Mouse (Mus musculus): ENCODE measurements around the gene Aldh6a1. TPM values are rescaled to one million over a fixed set of nuclear protein-coding genes. Genes with fewer than 3 reads are reported as not detected.

Aldh6a1 gene
- polyA plus RNA-seq, 1 experiment from 2014 or later, result 38.6 TPM

- Histone ChIP-seq H3K4me1 (ENCODE audit: control insufficient read depth, insufficient read depth, low read length) (no peaks in the 10 kb centered on the region), H3K9ac (ENCODE audit: low read depth, low read length) (no peak overlapping the region), H3K4me2 (no peak overlapping the region), H3K27me3 (ENCODE audit: control insufficient read depth, insufficient read depth, low read length) (no peaks in the 10 kb centered on the region), H3K9me3 (replicated peaks; ENCODE audit: control insufficient read depth, low read length) (no peaks in the 10 kb centered on the region), H3K4me3 (ENCODE audit: low read depth, low read length) (no peak overlapping the region), H3K27ac (ENCODE audit: low read depth, low read length) (no peak overlapping the region), H3K36me3 (ENCODE audit: control insufficient read depth, insufficient read depth, low read length) (peaks cover 13% of the 10 kb centered on the region)
- ATAC-seq (replicated peaks; ENCODE audit: insufficient number of reproducible peaks, low FRiP score, low TSS enrichment), result no peak
- WGBS (ENCODE audit: insufficient replicate concordance), result 87% methylated on average over 5 of the region's 5 CpGs
Measured at GRCm38 (mm10) chr12:84461416-84461815, 10.6 kb upstream of the Aldh6a1 start.

- Histone ChIP-seq H3K9ac (ENCODE audit: low read depth, low read length) (no peak overlapping the region), H3K4me2 (no peak overlapping the region), H3K9me3 (replicated peaks; ENCODE audit: control insufficient read depth, low read length) (no peaks in the 10 kb centered on the region), H3K4me1 (ENCODE audit: control insufficient read depth, insufficient read depth, low read length) (no peaks in the 10 kb centered on the region), H3K27ac (ENCODE audit: low read depth, low read length) (no peak overlapping the region), H3K36me3 (ENCODE audit: control insufficient read depth, insufficient read depth, low read length) (peaks cover 13% of the 10 kb centered on the region), H3K27me3 (ENCODE audit: control insufficient read depth, insufficient read depth, low read length) (no peaks in the 10 kb centered on the region), H3K4me3 (ENCODE audit: low read depth, low read length) (no peak overlapping the region)
- WGBS (ENCODE audit: insufficient replicate concordance), result 59% methylated on average over 1 of the region's 1 CpGs
- no peak for ATAC-seq (replicated peaks; ENCODE audit: insufficient number of reproducible peaks, low FRiP score, low TSS enrichment)
Measured at GRCm38 (mm10) chr12:84459845-84460244, 9.0 kb upstream of the Aldh6a1 start.

- Histone ChIP-seq H3K4me2 (no peak overlapping the region), H3K4me3 (ENCODE audit: low read depth, low read length) (no peak overlapping the region), H3K9ac (ENCODE audit: low read depth, low read length) (no peak overlapping the region), H3K9me3 (replicated peaks; ENCODE audit: control insufficient read depth, low read length) (no peaks in the 10 kb centered on the region), H3K27me3 (ENCODE audit: control insufficient read depth, insufficient read depth, low read length) (no peaks in the 10 kb centered on the region), H3K36me3 (ENCODE audit: control insufficient read depth, insufficient read depth, low read length) (peaks cover 11% of the 10 kb centered on the region), H3K27ac (ENCODE audit: low read depth, low read length) (no peak overlapping the region), H3K4me1 (ENCODE audit: control insufficient read depth, insufficient read depth, low read length) (no peaks in the 10 kb centered on the region)
- WGBS (ENCODE audit: insufficient replicate concordance), result 88% methylated on average over 3 of the region's 3 CpGs
- no peak for ATAC-seq (replicated peaks; ENCODE audit: insufficient number of reproducible peaks, low FRiP score, low TSS enrichment)
Measured at GRCm38 (mm10) chr12:84456911-84457310, 6.1 kb upstream of the Aldh6a1 start.

- ATAC-seq (replicated peaks; ENCODE audit: insufficient number of reproducible peaks, low FRiP score, low TSS enrichment), result no peak
- H3K27ac ChIP-seq (ENCODE audit: low read depth, low read length), result peak overlapping the region; percentile 75
- peak overlapping the region; percentile 96 for H3K4me2 ChIP-seq
- H3K27me3 ChIP-seq (ENCODE audit: control insufficient read depth, insufficient read depth, low read length), result no peaks in the 10 kb centered on the region
- H3K36me3 ChIP-seq (ENCODE audit: control insufficient read depth, insufficient read depth, low read length), result no peaks in the 10 kb centered on the region
- H3K9ac ChIP-seq (ENCODE audit: low read depth, low read length), result peak overlapping the region; percentile 79
- H3K9me3 ChIP-seq (replicated peaks; ENCODE audit: control insufficient read depth, low read length), result no peaks in the 10 kb centered on the region
- H3K4me1 ChIP-seq (ENCODE audit: control insufficient read depth, insufficient read depth, low read length), result peaks cover 9% of the 10 kb centered on the region; the same call in 1 of the 2 replicates
- H3K4me3 ChIP-seq (ENCODE audit: low read depth, low read length), result peak overlapping the region; percentile 87
- WGBS (ENCODE audit: insufficient replicate concordance), result under 1% methylated on average over 11 of the region's 11 CpGs
Measured at GRCm38 (mm10) chr12:84451801-84452200, 997 bp upstream of the Aldh6a1 start.

GRCm38 (mm10) chr12:84450351-84450717 is 470 bp downstream of the Aldh6a1 start:
- Histone ChIP-seq H3K27me3 (ENCODE audit: control insufficient read depth, insufficient read depth, low read length) (no peaks in the 10 kb centered on the region), H3K9me3 (replicated peaks; ENCODE audit: control insufficient read depth, low read length) (no peaks in the 10 kb centered on the region), H3K4me3 (ENCODE audit: low read depth, low read length) (peak overlapping the region; percentile 87), H3K4me2 (peak overlapping the region; percentile 90), H3K27ac (ENCODE audit: low read depth, low read length) (peak overlapping the region; percentile 70), H3K36me3 (ENCODE audit: control insufficient read depth, insufficient read depth, low read length) (no peaks in the 10 kb centered on the region), H3K9ac (ENCODE audit: low read depth, low read length) (peak overlapping the region; percentile 74), H3K4me1 (ENCODE audit: control insufficient read depth, insufficient read depth, low read length) (peaks cover 9% of the 10 kb centered on the region; the same call in 1 of the 2 replicates)
- ATAC-seq (replicated peaks; ENCODE audit: insufficient number of reproducible peaks, low FRiP score, low TSS enrichment), result no peak
- WGBS (ENCODE audit: insufficient replicate concordance), result 0% methylated on average over 6 of the region's 6 CpGs

- WGBS (ENCODE audit: insufficient replicate concordance), result 40% methylated on average over 10 of the region's 10 CpGs
- Histone ChIP-seq H3K4me1 (ENCODE audit: control insufficient read depth, insufficient read depth, low read length) (peaks cover 9% of the 10 kb centered on the region; the same call in 1 of the 2 replicates), H3K36me3 (ENCODE audit: control insufficient read depth, insufficient read depth, low read length) (no peaks in the 10 kb centered on the region), H3K27ac (ENCODE audit: low read depth, low read length) (no peak overlapping the region), H3K4me2 (peak overlapping the region; percentile 90), H3K9me3 (replicated peaks; ENCODE audit: control insufficient read depth, low read length) (no peaks in the 10 kb centered on the region), H3K9ac (ENCODE audit: low read depth, low read length) (peak overlapping the region; percentile 74), H3K27me3 (ENCODE audit: control insufficient read depth, insufficient read depth, low read length) (no peaks in the 10 kb centered on the region), H3K4me3 (ENCODE audit: low read depth, low read length) (peak overlapping the region; percentile 87)
- no peak for ATAC-seq (replicated peaks; ENCODE audit: insufficient number of reproducible peaks, low FRiP score, low TSS enrichment)
Measured at GRCm38 (mm10) chr12:84449887-84450286, 917 bp downstream of the Aldh6a1 start.

GRCm38 (mm10) chr12:84448181-84448580 is 2.6 kb downstream of the Aldh6a1 start:
- Histone ChIP-seq H3K9ac (ENCODE audit: low read depth, low read length) (no peak overlapping the region), H3K36me3 (ENCODE audit: control insufficient read depth, insufficient read depth, low read length) (no peaks in the 10 kb centered on the region), H3K9me3 (replicated peaks; ENCODE audit: control insufficient read depth, low read length) (no peaks in the 10 kb centered on the region), H3K27me3 (ENCODE audit: control insufficient read depth, insufficient read depth, low read length) (no peaks in the 10 kb centered on the region), H3K4me3 (ENCODE audit: low read depth, low read length) (no peak overlapping the region), H3K4me2 (no peak overlapping the region), H3K4me1 (ENCODE audit: control insufficient read depth, insufficient read depth, low read length) (peaks cover 9% of the 10 kb centered on the region; the same call in 1 of the 2 replicates), H3K27ac (ENCODE audit: low read depth, low read length) (no peak overlapping the region)
- no peak for ATAC-seq (replicated peaks; ENCODE audit: insufficient number of reproducible peaks, low FRiP score, low TSS enrichment)
- WGBS (ENCODE audit: insufficient replicate concordance), result 71% methylated on average over 6 of the region's 6 CpGs

- Histone ChIP-seq H3K27ac (ENCODE audit: low read depth, low read length) (no peak overlapping the region), H3K9ac (ENCODE audit: low read depth, low read length) (no peak overlapping the region), H3K4me2 (no peak overlapping the region), H3K36me3 (ENCODE audit: control insufficient read depth, insufficient read depth, low read length) (no peaks in the 10 kb centered on the region), H3K4me3 (ENCODE audit: low read depth, low read length) (no peak overlapping the region), H3K9me3 (replicated peaks; ENCODE audit: control insufficient read depth, low read length) (no peaks in the 10 kb centered on the region), H3K4me1 (ENCODE audit: control insufficient read depth, insufficient read depth, low read length) (peaks cover 9% of the 10 kb centered on the region; the same call in 1 of the 2 replicates), H3K27me3 (ENCODE audit: control insufficient read depth, insufficient read depth, low read length) (no peaks in the 10 kb centered on the region)
- ATAC-seq (replicated peaks; ENCODE audit: insufficient number of reproducible peaks, low FRiP score, low TSS enrichment), result no peak
- WGBS (ENCODE audit: insufficient replicate concordance), result 79% methylated on average over 1 of the region's 1 CpGs
Measured at GRCm38 (mm10) chr12:84447386-84447785, 3.4 kb downstream of the Aldh6a1 start.

- no peak for ATAC-seq (replicated peaks; ENCODE audit: insufficient number of reproducible peaks, low FRiP score, low TSS enrichment)
Measured at GRCm38 (mm10) chr12:84442526-84442925, 8.3 kb downstream of the Aldh6a1 start.

More at GRCm38 (mm10) chr12:84442526-84442925, 8.3 kb downstream of the Aldh6a1 start:
- Histone ChIP-seq H3K27me3 (ENCODE audit: control insufficient read depth, insufficient read depth, low read length) (no peaks in the 10 kb centered on the region), H3K4me3 (ENCODE audit: low read depth, low read length) (no peak overlapping the region), H3K4me1 (ENCODE audit: control insufficient read depth, insufficient read depth, low read length) (no peaks in the 10 kb centered on the region), H3K9me3 (replicated peaks; ENCODE audit: control insufficient read depth, low read length) (no peaks in the 10 kb centered on the region), H3K36me3 (ENCODE audit: control insufficient read depth, insufficient read depth, low read length) (no peaks in the 10 kb centered on the region), H3K27ac (ENCODE audit: low read depth, low read length) (no peak overlapping the region), H3K4me2 (no peak overlapping the region), H3K9ac (ENCODE audit: low read depth, low read length) (no peak overlapping the region)
- WGBS (ENCODE audit: insufficient replicate concordance), result 72% methylated on average over 4 of the region's 4 CpGs

All from heart, embryonic 11.5 days (tissue).